ENCODE assay signal across 8 mouse cellular contexts in genomic region chr11:23149556-23150244, GRCm38 (mm10).
DNase-seq lines count a peak whose midpoint lies in the region; ATAC-seq lines count a peak whose summit lies in the region.

No protein-coding gene starts in this region.

- H3K4me2 ChIP-seq in liver, embryonic 13.5 days, result no peak overlapping the region

- no peak overlapping the region for H3K27ac ChIP-seq in liver, embryonic 13.5 days

- intact Hi-C loops in heart, postnatal 25 days (cut with DNase I), result loop anchor here (1.0 to 10.0 kb wide), 4 partner anchors 123 to 515 kb away; partner anchors contain the start of genes Cct4 and Fam161a
- intact Hi-C loops in gastrocnemius, postnatal 36 days (cut with DNase I), result loop anchor here (5.0 kb wide), 2 partner anchors 123 to 142 kb away; partner anchors contain the start of gene Fam161a

- no peaks in the 10 kb centered on the region for H3K27me3 ChIP-seq in liver, embryonic 13.5 days

- no peak overlapping the region for H3K9ac ChIP-seq in liver, embryonic 13.5 days

- H3K9me3 ChIP-seq in liver, embryonic 13.5 days (replicated peaks), result no peaks in the 10 kb centered on the region

- WGBS in liver, embryonic 13.5 days (ENCODE audit: insufficient replicate concordance), result 58% methylated on average over 5 of the region's 5 CpGs

- ATAC-seq in granulocyte monocyte progenitor cell, adult 5-6 weeks (replicated peaks; ENCODE audit: poor library complexity, severe bottlenecking), result peak; percentile 82
- no peak for ATAC-seq in liver, embryonic 13.5 days (ENCODE audit: low read depth)

- peak; percentile 84 for DNase-seq in heart, adult 11 months
- no peak for DNase-seq in heart, postnatal 25 days (ENCODE audit: low spot score)
- DNase-seq in A20 (ENCODE audit: low read depth, low spot score), result peak; percentile 54
- peak; percentile 50 for DNase-seq in c-Kit-positive CD71-negative TER-119-negative erythroid progenitor cells, embryonic 14.5 days (ENCODE audit: low read depth)
- DNase-seq in liver, embryonic 13.5 days, result peak; percentile 22
- DNase-seq in telencephalon, adult 2 months (ENCODE audit: low read depth, low spot score), result peak; percentile 12
- DNase-seq in gastrocnemius, postnatal 36 days, result no peak

- H3K4me3 ChIP-seq in liver, embryonic 13.5 days (replicated peaks), result no peak overlapping the region

- no peaks in the 10 kb centered on the region for H3K36me3 ChIP-seq in liver, embryonic 13.5 days

- H3K4me1 ChIP-seq in liver, embryonic 13.5 days (replicated peaks), result 0 out of 2 replicates have a peak, but pooled peaks cover 5% of the 10 kb centered on the region

Comparison
In these comparisons a context has a peak if more than half of its experiments do, and no peak if none do; other contexts are left out.
1. DNase-seq: peak in heart, adult 11 months (single experiment), A20 (single experiment), c-Kit-positive CD71-negative TER-119-negative erythroid progenitor cells, embryonic 14.5 days (single experiment), liver, embryonic 13.5 days (single experiment) and telencephalon, adult 2 months (single experiment); none in heart, postnatal 25 days (single experiment) and gastrocnemius, postnatal 36 days (0 of 2).